Mouse (Mus musculus) bone marrow macrophage, adult 2 months (primary cell): ENCODE data around the gene Car6. TPM values are rescaled to one million over a fixed set of nuclear protein-coding genes. Genes with fewer than 3 reads are reported as not detected.

Source experiments
- H3K27ac ChIP-seq: 2 replicates; pipeline ENCODE4 v1.5.1; 2012; ENCODE audit warnings: low read depth, low read length; ENCODE audit not compliant: insufficient read depth
- H3K4me1 ChIP-seq: 2 replicates; pipeline ENCODE4 v1.6.1; 2012; ENCODE audit warnings: low read length; ENCODE audit not compliant: control insufficient read depth, insufficient read depth
- H3K4me3 ChIP-seq: 2 replicates; pipeline ENCODE4 v1.5.1; 2012; ENCODE audit warnings: mild to moderate bottlenecking, low read length, moderate library complexity; ENCODE audit not compliant: insufficient read depth
- CTCF ChIP-seq: IDR thresholded peaks from 2 replicates; pipeline ENCODE4 v1.5.1; 2012; ENCODE audit warnings: low read depth, mild to moderate bottlenecking, low read length, moderate library complexity
- POLR2A ChIP-seq: IDR thresholded peaks from 2 replicates; pipeline ENCODE4 v1.6.1; 2012; ENCODE audit warnings: mild to moderate bottlenecking, low read depth, low read length, borderline replicate concordance
- polyA plus RNA-seq: library from polyadenylated mRNA; stranded (reverse); fragments of >200 nt; gene quantifications from 2 replicates; pipeline ENCODE4 v1.2.4, GENCODE M21; 2012; ENCODE audit not compliant: missing spikeins, insufficient read depth, insufficient read length

Car6 gene
- polyA plus RNA-seq, 1 experiment: not detected

DNA sequence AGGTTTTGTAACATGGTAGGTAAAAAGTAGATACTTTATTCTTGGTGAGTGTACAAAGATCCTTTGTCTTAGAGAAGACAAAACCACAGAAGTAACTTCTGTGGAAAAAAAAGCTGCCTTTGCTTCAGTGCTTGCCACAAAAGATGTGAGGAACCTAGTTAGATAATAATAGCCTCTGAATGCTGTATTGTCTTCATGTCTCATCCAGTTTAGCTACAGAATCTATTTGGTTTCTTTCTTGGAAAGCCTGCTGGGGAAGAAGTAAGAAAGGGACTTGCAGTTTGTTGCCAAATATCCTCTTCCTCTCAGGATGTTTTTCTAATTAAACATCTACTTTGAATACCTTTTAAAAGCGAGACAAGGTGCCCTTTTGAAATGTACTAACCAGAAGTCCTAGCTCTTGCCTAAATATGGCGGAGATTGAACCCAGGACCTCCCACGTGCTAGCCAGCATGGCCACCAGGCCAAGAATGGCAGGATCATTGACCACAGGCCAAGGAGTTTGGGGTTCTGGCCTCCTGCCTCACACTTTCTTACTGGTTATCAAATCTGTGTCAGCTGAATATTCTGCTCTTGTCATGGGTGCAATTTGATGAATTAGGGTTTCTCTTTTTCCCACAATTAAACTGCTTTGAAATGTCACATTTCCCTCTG, 37.4 kb upstream of the Car6 start:
- H3K27ac ChIP-seq: peak overlapping the region; percentile 70
- peak overlapping the region; percentile 88 for H3K4me3 ChIP-seq
- TF ChIP-seq CTCF (no peak), POLR2A (no peak)
- peaks cover 46% of the 10 kb centered on the region for H3K4me1 ChIP-seq

DNA sequence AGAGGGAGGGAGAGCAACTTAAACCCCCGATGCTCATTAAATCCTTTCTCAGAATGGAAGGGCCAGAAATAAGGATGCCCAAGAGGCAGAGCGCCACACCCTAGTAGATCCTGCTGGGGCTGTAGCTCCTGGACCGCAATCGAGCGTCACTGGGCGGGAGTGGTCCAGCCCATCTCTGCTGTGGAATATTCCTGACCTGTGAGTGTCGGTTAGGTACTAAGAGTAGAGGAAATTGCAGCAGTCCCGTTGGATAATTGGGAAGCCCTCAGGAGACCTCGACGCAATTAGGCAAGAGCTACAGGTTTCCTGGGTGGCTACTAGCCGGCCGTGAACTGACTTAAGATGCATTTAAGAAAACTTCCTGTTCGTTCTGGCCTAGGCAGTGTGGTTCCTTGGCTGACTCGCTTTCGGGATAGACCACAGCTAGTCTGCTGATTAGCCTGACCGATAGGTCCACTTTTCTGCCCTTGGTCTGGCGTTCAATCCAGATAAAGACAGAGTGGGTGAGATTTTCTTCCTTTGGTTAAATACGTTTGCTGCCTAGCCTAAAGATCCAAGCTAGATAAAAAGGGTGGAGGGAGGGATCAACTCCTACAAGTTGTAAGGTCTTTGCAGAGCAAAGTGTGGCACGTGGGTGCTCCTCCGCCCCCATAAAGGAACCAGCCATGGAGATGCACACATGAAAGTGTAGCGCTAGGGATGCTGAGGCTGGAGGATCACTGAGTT, 36.7 kb upstream of the Car6 start:
- TF ChIP-seq CTCF (no peak), POLR2A (no peak)
- peak overlapping the region; percentile 88 for H3K4me3 ChIP-seq
- H3K4me1 ChIP-seq: peaks cover 40% of the 10 kb centered on the region
- H3K27ac ChIP-seq: peak overlapping the region; percentile 70

DNA sequence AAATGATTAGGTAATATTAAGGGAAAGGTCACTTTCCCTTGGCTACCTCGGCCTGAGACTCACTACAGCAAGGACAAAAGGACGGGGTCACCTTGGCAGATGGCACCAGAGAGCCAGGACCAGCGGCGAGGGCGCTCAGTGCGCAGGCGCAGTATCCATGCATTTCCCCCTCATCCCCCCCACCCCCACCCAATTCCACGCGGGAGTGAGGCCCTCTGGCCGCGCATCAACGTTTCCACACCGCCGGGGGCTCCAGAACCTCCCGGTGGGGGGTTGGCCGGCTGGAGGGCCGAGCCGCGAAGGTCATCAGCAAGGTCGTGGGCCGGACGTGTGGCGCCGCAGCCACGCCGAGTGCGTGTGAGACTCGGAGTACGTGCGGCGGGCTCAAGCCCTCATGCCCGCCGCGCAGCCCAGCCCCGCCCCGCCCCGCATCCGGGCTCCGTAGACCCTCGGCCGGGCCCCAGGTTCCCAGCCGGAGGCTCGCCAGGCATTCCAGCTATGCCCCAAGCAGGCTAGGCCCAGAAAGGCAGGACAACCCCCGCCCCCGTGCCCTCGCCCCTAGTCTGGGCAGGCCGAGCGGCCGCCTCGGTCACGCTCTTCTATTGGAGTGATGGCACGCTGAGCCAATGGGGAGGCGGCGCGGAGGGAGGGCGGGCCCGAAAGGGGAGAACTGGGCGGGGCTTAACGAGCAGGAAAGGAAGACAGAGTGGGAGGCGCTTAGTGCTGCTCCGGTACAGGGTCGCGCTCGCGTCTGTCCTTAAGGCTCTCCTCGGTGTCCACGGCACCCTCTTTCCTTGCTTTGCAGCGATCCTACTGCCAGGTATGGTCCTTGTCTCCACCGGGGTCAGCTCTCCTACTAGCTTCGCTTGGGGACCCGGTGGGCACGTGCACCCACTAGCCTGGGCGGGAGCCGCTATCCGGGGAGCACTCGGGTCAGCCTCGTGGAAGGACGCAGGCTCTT, 35.7 kb upstream of the Car6 start, which contains the start of gene Eno1:
Eno1 (plus strand) TSS at position 201 of the 961 bp plus-strand sequence.
- Histone ChIP-seq H3K27ac (peak within 1 kb of the TSS; percentile 72), H3K4me1 (peaks cover 31% of the 10 kb centered on the region), H3K4me3 (peak within 1 kb of the TSS; percentile 88)
- TF ChIP-seq POLR2A (peak; percentile 54; the same call in 1 of the 2 replicates), CTCF (no peak)

GRCm38 (mm10) chr4:150236031-150236430, 34.9 kb upstream of the Car6 start:
- TF ChIP-seq CTCF (no peak), POLR2A (no peak)
- peak overlapping the region; percentile 72 for H3K27ac ChIP-seq
- H3K4me3 ChIP-seq: peak overlapping the region; percentile 88
- peaks cover 23% of the 10 kb centered on the region for H3K4me1 ChIP-seq

- H3K4me3 ChIP-seq: no peak overlapping the region
- H3K4me1 ChIP-seq: peaks cover 20% of the 10 kb centered on the region
- no peak overlapping the region for H3K27ac ChIP-seq
- TF ChIP-seq CTCF: no peak
- no peak for TF ChIP-seq POLR2A
Measured at GRCm38 (mm10) chr4:150235585-150235984, 34.5 kb upstream of the Car6 start.

GRCm38 (mm10) chr4:150234599-150235327, 33.6 kb upstream of the Car6 start:
- H3K27ac ChIP-seq: no peak overlapping the region
- no peak for TF ChIP-seq CTCF
- no peak for TF ChIP-seq POLR2A
- peaks cover 17% of the 10 kb centered on the region for H3K4me1 ChIP-seq
- no peak overlapping the region for H3K4me3 ChIP-seq

DNA sequence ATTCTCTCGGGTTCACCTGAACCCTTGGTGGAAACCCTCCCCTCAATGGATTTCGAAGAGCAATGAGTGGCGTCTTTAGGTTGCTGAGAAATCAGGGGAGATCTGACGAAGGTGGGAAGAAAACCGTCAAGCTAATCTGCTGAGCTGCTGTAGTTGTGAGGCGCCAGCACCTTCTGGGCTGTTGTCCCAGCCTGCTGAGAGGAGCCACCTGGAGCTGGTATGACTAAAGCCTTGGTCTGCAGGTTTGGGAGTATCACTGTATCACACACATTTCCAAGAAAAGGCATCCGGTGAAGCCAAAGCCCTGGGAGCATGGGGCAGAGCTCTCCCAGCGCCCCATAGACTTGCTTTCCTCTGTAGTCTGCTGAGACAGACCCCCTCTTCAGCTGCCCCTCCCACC, 30.7 kb upstream of the Car6 start:
- Histone ChIP-seq H3K4me1 (peaks cover 20% of the 10 kb centered on the region), H3K4me3 (no peak overlapping the region)
- no peak for TF ChIP-seq POLR2A
- TF ChIP-seq CTCF: no peak

DNA sequence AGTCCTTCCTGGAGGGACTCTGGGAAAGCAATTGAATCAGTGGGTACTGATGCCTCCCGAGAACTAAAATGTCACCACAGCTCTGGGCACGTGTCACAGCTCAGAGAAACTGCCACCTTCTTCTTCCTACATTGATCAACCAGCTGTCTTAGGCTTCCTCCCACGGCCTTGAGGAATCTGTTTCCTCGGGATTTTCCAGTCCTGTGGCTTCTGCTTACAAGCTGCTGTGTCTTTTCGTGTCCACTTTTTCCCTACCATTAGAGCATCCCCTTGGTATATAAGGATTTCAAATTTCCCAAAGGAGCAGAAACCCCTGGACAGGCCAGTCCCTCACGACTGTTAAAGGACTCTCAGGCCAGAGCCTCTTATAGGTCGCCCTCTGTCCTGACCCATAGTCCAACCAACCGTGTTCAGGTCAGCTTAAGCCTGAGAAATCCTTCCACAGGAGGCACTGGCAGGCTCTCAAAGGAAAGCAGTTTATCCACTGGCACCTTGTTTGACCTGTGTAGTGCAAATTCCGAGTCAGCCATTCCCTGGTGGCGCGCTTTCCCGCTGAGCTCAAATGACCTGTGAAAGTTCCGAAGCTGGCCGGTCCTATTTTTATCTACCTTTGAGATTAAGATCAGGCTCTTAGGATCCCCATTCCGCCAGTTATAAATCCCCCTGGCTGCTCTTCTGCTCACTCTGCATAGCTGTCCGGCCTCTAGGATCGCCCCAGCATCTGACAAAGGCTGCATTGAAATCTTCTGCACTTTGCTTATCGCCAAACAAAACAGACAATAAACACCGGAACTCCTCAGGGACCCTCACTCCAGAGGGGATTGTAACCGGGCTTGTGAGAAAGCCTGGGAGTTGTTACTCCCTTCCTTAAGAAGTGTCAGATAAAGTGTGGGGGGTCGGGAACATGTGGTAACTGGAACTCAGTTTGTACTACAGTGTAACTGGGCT, 29.6 kb upstream of the Car6 start:
- TF ChIP-seq POLR2A: no peak
- TF ChIP-seq CTCF: no peak
- H3K4me1 ChIP-seq: peaks cover 24% of the 10 kb centered on the region
- no peak overlapping the region for H3K4me3 ChIP-seq
- no peak overlapping the region for H3K27ac ChIP-seq

More for the DNA sequence above, 30.7 kb upstream of the Car6 start:
- H3K27ac ChIP-seq: no peak overlapping the region
